Mouse (Mus musculus): ENCODE measurements around the gene Anxa1. TPM values are rescaled to one million over a fixed set of nuclear protein-coding genes. Genes with fewer than 3 reads are reported as not detected.
A peak's percentile ranks its signal among the peaks of the same experiment; 100 is the strongest.

The Anxa1 gene
- polyA plus RNA-seq, 1 experiment from 2014 or later: 505 TPM

GRCm38 (mm10) chr19:20409541-20410528 is 19.1 kb upstream of the Anxa1 start:
- H3K27me3 ChIP-seq (replicated peaks; ENCODE audit: insufficient read depth, low read length): no peaks in the 10 kb centered on the region

DNA sequence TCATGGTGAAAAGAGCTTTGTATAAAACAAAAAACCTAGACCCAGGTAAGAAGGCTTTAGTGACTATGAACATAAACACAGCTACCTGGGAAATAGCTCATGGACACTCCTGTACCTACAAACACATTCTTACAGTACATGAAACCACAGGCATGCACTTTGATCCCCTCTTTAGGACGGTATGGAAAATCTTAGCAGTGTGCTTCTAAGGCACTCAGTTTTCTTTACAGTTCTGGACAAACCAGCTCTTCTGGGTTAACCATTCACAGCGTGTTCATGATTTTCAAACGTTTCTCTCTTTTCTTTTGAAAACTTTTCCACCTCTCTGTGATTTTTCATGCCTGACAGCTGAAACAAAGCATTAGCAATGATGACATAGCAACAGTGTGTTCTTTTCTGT is 15.7 kb upstream of the Anxa1 start:
- no peak overlapping the region for H3K4me3 ChIP-seq (ENCODE audit: low read depth, low read length)
- ATAC-seq (peak; percentile 94), DNase-seq (ENCODE audit: low spot score) (peak; percentile 90)
- no peaks in the 10 kb centered on the region for H3K27me3 ChIP-seq (replicated peaks; ENCODE audit: insufficient read depth, low read length)
- no peaks in the 10 kb centered on the region for H3K36me3 ChIP-seq (ENCODE audit: insufficient read depth, low read length)
- H3K4me2 ChIP-seq (replicated peaks; ENCODE audit: low read depth, low read length): no peak overlapping the region
- H3K4me1 ChIP-seq (ENCODE audit: insufficient read depth, low read depth, low read length): no peaks in the 10 kb centered on the region; the same call in 1 of the 2 replicates
- TF ChIP-seq CTCF (IDR thresholded peaks at IDR 0.05): no peak
- peak; percentile 96 for TF ChIP-seq EP300 (IDR thresholded peaks at IDR 0.05)
- H3K9me3 ChIP-seq (ENCODE audit: low read length): no peaks in the 10 kb centered on the region
- no peak overlapping the region for H3K9ac ChIP-seq (replicated peaks; ENCODE audit: low read depth)
- WGBS: 34% methylated on average over 3 of the region's 3 CpGs
- peak overlapping the region; percentile 82 for H3K27ac ChIP-seq (ENCODE audit: low read length)

More at GRCm38 (mm10) chr19:20409541-20410528, 19.1 kb upstream of the Anxa1 start:
- Histone ChIP-seq H3K4me1 (ENCODE audit: insufficient read depth, low read depth, low read length) (no peaks in the 10 kb centered on the region; the same call in 1 of the 2 replicates), H3K27ac (ENCODE audit: low read length) (peak overlapping the region; percentile 54), H3K9me3 (ENCODE audit: low read length) (no peaks in the 10 kb centered on the region), H3K4me2 (replicated peaks; ENCODE audit: low read depth, low read length) (no peak overlapping the region), H3K4me3 (ENCODE audit: low read depth, low read length) (no peak overlapping the region), H3K36me3 (ENCODE audit: insufficient read depth, low read length) (no peaks in the 10 kb centered on the region), H3K9ac (replicated peaks; ENCODE audit: low read depth) (no peak overlapping the region)
- 19% methylated on average over 9 of the region's 9 CpGs for WGBS
- peak; percentile 55 for ATAC-seq
- TF ChIP-seq CTCF (IDR thresholded peaks at IDR 0.05) (no peak), EP300 (IDR thresholded peaks at IDR 0.05) (peak; percentile 57)
- peak; percentile 78 for DNase-seq (ENCODE audit: low spot score)

GRCm38 (mm10) chr19:20405015-20405414 is 14.3 kb upstream of the Anxa1 start:
- 47% methylated on average over 4 of the region's 4 CpGs for WGBS
- Histone ChIP-seq H3K4me2 (replicated peaks; ENCODE audit: low read depth, low read length) (no peak overlapping the region), H3K27me3 (replicated peaks; ENCODE audit: insufficient read depth, low read length) (no peaks in the 10 kb centered on the region), H3K27ac (ENCODE audit: low read length) (0 out of 2 replicates have a peak overlapping the region, but pooled peaks have one; percentile 4), H3K4me1 (ENCODE audit: insufficient read depth, low read depth, low read length) (no peaks in the 10 kb centered on the region; the same call in 1 of the 2 replicates), H3K36me3 (ENCODE audit: insufficient read depth, low read length) (no peaks in the 10 kb centered on the region), H3K9me3 (ENCODE audit: low read length) (no peaks in the 10 kb centered on the region), H3K4me3 (ENCODE audit: low read depth, low read length) (no peak overlapping the region), H3K9ac (replicated peaks; ENCODE audit: low read depth) (no peak overlapping the region)
- no peak for TF ChIP-seq EP300 (IDR thresholded peaks at IDR 0.05)
- no peak for TF ChIP-seq CTCF (IDR thresholded peaks at IDR 0.05)
- DNase-seq (ENCODE audit: low spot score): no peak
- ATAC-seq: no peak

DNA sequence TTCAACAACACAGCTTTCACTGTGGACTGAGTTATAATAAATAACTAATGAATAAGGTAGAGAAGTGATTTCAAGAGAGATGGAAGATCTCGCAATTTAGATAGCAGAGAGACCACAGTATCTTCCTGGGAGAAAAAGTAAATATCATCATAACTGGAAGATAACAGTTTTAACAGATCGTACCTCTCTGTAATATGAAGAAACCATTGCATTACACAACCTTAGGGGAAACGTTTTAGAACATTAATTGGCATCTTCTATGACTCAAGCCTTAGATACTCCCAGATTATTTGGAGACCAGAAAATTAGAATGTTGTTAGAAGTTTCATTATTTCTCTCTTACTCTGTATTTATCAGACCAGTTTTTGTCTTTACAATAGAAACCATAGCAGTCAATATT is 13.0 kb upstream of the Anxa1 start:
- 63% methylated on average over 3 of the region's 3 CpGs for WGBS
- no peaks in the 10 kb centered on the region for H3K27me3 ChIP-seq (replicated peaks; ENCODE audit: insufficient read depth, low read length)

DNA sequence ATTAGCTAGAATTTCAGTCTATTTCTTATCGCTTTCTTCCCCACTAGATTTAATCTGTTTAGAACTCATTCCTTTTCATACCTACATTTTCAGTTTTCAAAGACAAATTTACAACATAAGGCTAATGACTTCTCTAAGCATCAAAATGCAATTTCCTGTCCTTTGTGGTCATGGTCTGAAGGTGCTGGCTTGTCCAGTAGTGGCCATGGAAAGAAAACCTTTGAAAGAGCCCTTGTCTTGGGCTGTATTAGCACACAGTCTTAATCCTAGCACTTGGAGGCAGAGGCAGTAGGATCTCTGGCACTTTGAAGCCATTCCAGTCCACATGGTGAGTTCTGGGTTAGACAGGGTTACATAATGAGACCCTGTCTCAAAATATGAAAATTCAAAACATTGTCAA is 12.5 kb upstream of the Anxa1 start:
- H3K4me1 ChIP-seq (ENCODE audit: insufficient read depth, low read depth, low read length): peaks cover 4% of the 10 kb centered on the region; the same call in 1 of the 2 replicates
- H3K9ac ChIP-seq (replicated peaks; ENCODE audit: low read depth): no peak overlapping the region
- no peak overlapping the region for H3K4me2 ChIP-seq (replicated peaks; ENCODE audit: low read depth, low read length)
- no peak for ATAC-seq
- 93% methylated on average over 1 of the region's 1 CpGs for WGBS
- no peaks in the 10 kb centered on the region for H3K9me3 ChIP-seq (ENCODE audit: low read length)
- H3K27me3 ChIP-seq (replicated peaks; ENCODE audit: insufficient read depth, low read length): no peaks in the 10 kb centered on the region
- H3K27ac ChIP-seq (ENCODE audit: low read length): no peak overlapping the region
- no peak for TF ChIP-seq EP300 (IDR thresholded peaks at IDR 0.05)
- TF ChIP-seq CTCF (IDR thresholded peaks at IDR 0.05): no peak
- no peak overlapping the region for H3K4me3 ChIP-seq (ENCODE audit: low read depth, low read length)
- no peaks in the 10 kb centered on the region for H3K36me3 ChIP-seq (ENCODE audit: insufficient read depth, low read length)
- no peak for DNase-seq (ENCODE audit: low spot score)

More for the DNA sequence above, 13.0 kb upstream of the Anxa1 start:
- Histone ChIP-seq H3K4me2 (replicated peaks; ENCODE audit: low read depth, low read length) (no peak overlapping the region), H3K9ac (replicated peaks; ENCODE audit: low read depth) (no peak overlapping the region), H3K4me3 (ENCODE audit: low read depth, low read length) (no peak overlapping the region), H3K9me3 (ENCODE audit: low read length) (no peaks in the 10 kb centered on the region), H3K4me1 (ENCODE audit: insufficient read depth, low read depth, low read length) (peaks cover 4% of the 10 kb centered on the region; the same call in 1 of the 2 replicates), H3K27ac (ENCODE audit: low read length) (no peak overlapping the region), H3K36me3 (ENCODE audit: insufficient read depth, low read length) (no peaks in the 10 kb centered on the region)
- ATAC-seq (no peak), DNase-seq (ENCODE audit: low spot score) (no peak)
- TF ChIP-seq CTCF (IDR thresholded peaks at IDR 0.05) (no peak), EP300 (IDR thresholded peaks at IDR 0.05) (no peak)

DNA sequence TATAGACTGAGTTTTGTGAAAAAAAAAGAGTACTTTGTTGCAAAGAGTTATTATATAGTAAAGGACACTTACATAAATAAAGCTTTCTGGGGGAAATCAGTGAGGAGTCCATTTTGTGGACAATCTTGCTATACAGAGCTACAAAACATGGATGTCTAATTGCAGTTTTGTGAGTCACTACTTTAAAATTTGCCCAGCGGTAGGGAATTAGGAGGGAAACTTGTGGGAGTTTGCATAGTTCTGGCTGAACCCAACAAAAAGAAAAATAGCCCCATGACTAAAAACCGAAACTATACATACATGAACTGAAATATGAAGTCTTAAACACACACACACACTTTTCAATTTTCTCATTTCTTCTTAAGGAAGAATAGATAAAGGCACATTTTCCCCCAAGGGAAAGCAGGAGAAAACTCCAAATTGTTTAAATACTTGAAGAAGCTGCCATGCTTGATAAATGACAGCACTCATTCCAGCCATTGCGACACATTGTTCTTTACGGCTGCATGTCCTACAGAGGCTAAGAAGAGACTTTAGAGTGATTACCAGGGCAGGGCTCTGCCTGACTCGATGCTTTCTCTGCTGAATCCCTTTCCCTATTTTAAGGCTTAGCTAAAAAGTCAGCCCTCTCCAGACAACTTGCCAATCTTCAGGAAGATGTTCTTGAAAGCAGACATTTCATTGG is 11.9 kb upstream of the Anxa1 start:
- TF ChIP-seq EP300 (IDR thresholded peaks at IDR 0.05) (peak; percentile 17; the same call in 1 of the 2 replicates), CTCF (IDR thresholded peaks at IDR 0.05) (no peak)
- no peak overlapping the region for H3K4me2 ChIP-seq (replicated peaks; ENCODE audit: low read depth, low read length)
- peak; percentile 21 for DNase-seq (ENCODE audit: low spot score)
- H3K4me1 ChIP-seq (ENCODE audit: insufficient read depth, low read depth, low read length): peaks cover 4% of the 10 kb centered on the region; the same call in 1 of the 2 replicates
- H3K9ac ChIP-seq (replicated peaks; ENCODE audit: low read depth): no peak overlapping the region
- no peak overlapping the region for H3K4me3 ChIP-seq (ENCODE audit: low read depth, low read length)
- no peak overlapping the region for H3K27ac ChIP-seq (ENCODE audit: low read length)
- no peaks in the 10 kb centered on the region for H3K27me3 ChIP-seq (replicated peaks; ENCODE audit: insufficient read depth, low read length)
- H3K36me3 ChIP-seq (ENCODE audit: insufficient read depth, low read length): no peaks in the 10 kb centered on the region
- no peaks in the 10 kb centered on the region for H3K9me3 ChIP-seq (ENCODE audit: low read length)
- no peak for ATAC-seq
- WGBS: 31% methylated on average over 5 of the region's 5 CpGs

Data from lung, postnatal 0 days (tissue).